Mouse (Mus musculus): ENCODE measurements at regions not wholly inside any gene's neighbourhood (a gene's known extent, or its start where the extent isn't known, plus 50 kb on each side); places are given as distances from the start of the nearest gene placed in this dataset.
"Not testable (repeated sequence)": the region's sequence is repeated elsewhere in the genome, so short reads cannot be mapped to it uniquely, and the experiment has no call there.

DNA sequence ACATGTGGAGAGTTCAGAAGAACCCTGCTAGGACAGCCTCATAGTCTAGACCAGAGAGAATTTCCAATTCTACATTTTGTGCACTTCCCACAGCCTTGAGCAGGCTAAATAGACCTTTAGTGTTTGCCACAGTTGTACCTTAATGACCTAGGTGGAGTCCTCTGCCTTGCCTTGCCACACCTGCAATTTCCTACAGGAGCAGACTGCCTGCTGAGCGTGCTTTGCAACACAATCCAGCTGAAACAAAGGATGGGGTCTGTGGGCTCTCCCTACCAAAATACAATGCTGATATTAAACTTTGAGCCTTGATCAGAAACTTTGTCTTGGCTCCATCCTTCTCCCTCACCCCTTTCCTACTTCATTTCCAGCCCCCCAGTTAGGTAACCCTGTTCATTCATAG lies 326.0 kb upstream of the Snx7 start:
- no peak for DNase-seq (ENCODE audit: low spot score)

DNA sequence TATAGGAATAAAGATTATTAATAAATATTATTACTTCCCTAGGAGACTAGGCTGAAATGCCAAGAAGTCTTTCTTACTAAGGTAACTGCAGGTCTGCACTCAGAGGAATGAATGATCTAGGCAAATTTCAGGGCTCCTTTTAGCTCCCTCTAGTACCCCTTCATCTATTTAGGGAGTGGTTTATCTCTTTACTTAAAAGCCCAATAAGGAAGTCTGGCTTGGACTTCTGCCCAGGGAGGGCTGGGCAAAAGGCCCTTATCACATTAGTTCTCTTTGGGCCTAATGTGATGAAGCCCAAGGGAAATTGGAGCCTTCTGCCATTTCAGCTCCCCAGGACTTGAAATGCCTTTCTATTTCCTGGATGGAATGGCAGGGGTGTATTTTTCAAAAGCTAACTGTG lies 320.6 kb upstream of the Snx7 start:
- no peak for DNase-seq (ENCODE audit: low spot score)

DNA sequence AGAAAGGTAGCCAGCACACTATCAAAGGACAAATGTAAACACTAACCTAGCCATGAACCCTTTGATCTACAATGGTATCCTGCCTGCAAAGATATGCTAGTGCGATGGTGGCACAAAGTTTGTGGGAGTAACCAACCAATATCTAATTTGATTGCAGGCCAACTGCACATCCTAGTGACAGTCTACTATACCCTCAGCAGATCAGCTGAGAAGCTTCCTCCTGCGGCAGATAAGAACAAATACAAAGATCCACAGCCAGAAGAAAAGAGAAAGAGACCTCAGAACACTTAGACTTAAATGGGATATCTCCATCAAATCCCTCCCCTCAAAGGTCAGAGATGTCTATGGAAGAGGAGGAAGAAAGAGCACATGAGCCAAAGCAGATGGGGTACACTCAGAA lies 308.7 kb upstream of the Snx7 start:
- DNase-seq (ENCODE audit: low spot score): no peak

DNA sequence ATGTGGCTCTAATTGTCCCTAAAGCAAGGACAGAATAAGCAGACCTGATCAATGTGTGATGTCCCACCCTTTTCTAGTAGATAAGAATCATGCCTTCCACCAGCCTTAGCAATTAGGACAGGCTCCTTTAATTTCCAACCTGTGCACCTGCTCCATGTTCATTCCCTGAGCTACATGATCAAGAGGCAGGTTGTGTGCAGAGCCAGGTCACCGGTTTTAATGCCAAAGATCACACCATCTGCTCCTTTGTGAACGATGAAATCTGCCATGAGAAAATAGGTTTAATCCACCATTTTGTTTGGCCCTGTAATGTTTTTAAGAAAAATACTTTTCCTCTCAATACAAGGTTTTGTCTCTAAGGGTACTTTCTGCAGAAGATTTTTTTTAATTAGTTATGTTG lies 294.2 kb upstream of the Snx7 start:
- DNase-seq (ENCODE audit: low spot score): no peak

DNA sequence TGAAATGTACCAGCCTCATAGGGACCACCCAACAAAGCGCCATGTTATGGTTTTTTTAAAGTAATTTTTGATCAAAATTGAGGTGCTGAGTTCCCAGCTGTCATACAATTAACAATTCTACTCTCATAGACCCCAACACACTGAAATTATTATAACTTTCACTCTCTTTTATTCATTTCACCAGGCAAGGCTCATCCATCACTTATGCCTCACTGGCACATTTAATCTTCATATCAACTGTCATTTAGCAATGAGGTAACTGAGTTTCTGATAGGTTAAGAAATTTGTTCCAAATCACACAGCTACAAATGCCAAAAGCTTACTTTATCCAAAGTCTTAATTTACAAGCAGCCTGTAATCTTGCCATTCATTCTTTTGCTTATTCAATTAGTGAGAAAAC lies 276.1 kb upstream of the Snx7 start:
- no peak for DNase-seq (ENCODE audit: low spot score)

DNA sequence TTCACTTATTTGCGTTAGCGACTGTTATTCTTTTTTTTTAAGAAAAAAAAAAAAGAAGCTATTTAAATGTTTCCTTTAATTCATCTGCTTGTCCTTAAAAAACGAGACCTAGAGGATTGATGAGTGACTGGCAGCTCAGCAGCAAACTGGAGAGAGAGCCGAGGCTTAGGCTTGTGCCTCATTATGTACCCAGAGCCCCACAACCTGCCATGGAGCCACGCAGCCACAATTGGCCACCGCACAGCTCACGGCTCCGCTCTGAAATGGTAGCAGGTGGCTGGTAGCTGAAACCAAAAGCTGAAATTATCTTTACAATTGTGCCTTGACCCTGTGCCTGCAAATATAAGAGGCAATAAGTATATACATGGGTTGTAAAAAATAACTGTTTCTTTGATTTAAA lies 273.0 kb upstream of the Snx7 start:
- no peak for DNase-seq (ENCODE audit: low spot score)

DNA sequence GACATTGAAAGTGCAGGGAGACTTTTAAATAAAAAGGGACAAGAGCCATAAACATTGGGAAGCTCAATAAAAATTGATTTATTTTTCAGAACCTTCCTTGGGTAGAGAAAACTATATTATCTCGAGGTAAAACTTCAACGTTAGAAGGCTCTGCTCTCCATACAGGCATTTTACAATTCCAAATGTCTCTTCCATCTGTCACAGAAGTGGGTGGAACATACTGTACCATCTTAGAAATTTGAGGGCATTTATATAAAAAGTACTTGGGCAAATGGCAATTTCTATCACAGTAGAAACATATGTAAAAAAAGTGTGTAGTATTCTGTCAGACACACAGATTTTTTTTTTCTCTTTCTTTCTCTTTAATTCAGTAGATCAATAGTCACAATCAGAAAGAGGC lies 271.4 kb upstream of the Snx7 start:
- DNase-seq (ENCODE audit: low spot score): no peak

DNA sequence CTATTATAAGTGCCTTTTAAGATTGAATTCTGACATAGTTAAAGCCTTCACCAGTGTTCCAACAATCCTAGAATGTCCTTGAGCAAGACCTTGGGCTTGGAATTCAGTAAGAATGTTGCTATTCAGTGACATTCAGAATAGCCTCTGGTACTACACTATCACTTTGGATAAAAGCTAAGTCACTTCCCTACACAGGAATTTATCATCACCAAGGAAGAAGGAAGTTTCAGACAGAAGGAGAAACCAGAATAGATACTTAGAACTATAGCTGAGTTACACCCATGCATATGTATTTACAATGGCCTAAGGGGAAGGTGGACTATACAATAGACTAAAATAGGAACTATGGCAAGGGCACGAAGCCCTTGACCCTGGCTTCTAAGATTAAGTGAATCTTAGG lies 259.6 kb upstream of the Snx7 start:
- DNase-seq (ENCODE audit: low spot score): not testable (repeated sequence)

DNA sequence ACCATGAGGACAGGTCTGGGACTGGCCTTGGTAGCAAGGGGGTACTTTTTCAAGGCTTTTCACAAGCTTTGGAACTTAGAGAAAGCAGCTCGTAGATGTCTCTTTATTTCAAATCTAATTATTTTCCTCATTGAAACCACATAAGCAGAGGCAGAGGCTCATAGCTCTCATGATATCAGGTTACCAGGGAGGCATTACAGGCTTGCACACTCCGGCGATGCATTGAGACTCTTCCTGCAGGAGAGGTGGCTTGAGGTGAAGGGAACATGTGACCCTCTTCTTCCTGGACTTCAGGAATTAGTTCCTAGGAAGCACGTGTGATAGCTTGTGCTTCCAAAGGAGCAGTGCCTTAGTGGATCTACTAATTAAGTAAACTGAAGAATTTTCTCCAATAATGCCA lies 233.9 kb upstream of the Snx7 start:
- DNase-seq (ENCODE audit: low spot score): no peak

DNA sequence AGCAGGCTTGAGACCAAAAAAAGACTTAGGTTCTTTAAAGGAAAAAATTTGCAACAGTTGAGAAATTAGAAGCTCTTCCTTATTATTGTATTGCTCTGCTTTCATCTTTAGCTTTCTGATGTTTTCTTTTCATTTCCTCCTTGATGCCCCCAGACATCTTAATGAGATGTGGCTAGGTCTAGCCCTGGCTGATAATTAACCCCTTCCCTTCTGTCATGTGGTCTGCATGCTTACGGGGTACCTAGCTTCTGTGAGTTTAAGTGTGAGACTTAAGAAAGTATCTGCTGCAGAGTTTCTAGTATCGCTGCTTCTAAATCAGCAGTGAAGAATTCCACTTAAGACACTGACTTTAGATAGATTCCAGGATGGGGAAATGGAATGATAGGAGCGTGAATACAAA lies 215.8 kb upstream of the Snx7 start:
- DNase-seq (ENCODE audit: low spot score): no peak

DNA sequence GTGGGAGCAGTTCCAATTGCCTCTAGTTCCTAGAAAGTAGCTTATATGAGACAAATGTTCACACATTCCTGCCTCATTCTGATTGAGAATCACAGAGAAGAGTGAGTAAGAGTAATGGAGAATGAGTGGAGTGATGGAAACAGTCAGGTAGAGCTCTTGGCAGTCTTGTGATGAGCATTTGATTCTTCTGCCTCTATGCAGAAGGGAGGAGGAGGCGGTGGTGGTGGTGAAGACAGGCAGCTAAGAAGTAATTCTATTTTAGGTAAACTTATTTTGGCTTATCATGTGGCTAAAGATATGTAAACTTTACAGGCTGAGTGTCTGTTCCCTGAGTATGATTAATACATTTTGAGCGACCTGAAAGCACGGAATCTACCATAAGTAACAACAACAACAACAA lies 203.6 kb upstream of the Snx7 start:
- no peak for DNase-seq (ENCODE audit: low spot score)

DNA sequence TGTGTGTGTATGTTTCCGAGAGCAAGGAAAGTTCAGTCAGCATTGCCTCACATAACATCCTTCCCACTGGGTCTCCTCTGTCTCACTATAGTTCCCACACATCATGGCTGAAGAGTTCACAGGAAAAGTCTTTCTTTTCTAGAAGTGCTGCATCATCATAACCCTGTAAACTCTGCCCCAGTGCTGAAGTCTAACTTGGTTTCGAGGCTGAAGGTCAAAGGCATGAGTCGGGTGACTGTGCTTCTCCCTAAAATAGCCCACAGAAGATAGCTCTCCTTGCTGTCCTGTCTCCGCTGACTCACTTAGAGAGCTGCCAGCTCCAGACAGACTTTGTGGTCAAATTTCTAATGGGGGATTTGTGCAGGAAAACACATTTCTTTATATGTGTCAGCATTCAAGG lies 201.4 kb upstream of the Snx7 start:
- peak; percentile 25 for DNase-seq (ENCODE audit: low spot score)

DNA sequence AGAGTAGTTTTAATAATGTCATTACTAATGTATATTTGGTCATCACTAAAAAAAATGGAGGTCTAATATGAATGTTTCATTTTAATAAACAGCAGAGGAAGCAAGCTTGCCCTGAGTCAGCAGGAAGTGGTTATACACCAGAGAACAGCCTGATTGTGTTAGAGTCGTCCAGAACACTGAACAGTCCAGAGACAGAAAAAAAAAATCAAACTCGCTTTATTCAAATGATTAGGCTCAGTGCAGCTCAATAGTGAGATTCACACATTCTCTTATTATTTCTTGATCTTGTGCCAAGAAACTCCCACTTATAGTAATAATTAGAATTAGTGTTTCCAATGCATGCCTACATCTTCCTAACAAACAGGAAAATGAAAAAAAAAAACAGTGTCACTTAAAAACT lies 194.9 kb upstream of the Snx7 start:
- no peak for DNase-seq (ENCODE audit: low spot score)

DNA sequence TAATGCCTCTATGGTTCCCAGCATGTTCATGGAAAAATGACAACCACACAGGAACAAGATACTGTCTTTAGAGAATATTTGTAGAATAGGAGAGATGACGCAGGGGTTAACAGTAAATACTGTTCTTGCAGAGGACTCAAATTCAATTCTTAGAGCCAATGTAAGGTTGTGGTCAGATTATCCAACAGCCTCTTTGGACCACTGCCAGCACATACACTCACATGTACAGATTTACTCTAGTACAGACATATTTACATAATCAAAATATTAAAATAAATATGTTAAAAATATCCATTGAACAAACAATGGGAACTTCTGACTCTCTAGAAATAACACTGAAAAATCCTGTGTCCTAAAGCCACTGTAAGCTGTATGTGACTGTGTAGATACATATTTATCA lies 193.8 kb upstream of the Snx7 start:
- DNase-seq (ENCODE audit: low spot score): no peak

DNA sequence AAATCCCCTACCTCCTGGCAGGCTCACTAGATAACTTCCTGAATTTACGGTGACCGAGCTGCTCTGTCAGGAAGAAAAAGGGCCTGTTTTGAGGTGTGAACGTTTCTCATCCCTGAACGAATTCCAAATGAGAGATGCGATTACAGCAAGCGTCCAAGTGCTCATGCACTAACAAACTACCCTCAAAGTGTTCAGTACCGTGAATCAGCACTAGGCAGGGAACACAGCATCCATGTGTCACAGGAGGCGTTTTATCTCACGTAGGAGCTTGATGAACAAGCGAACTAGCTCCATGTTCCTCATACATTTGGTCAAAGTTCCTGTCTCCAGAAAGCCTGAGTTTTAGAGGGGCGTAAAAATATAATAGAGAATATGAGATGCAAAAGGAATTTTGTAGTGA lies 178.3 kb upstream of the Snx7 start:
- no peak for DNase-seq (ENCODE audit: low spot score)

DNA sequence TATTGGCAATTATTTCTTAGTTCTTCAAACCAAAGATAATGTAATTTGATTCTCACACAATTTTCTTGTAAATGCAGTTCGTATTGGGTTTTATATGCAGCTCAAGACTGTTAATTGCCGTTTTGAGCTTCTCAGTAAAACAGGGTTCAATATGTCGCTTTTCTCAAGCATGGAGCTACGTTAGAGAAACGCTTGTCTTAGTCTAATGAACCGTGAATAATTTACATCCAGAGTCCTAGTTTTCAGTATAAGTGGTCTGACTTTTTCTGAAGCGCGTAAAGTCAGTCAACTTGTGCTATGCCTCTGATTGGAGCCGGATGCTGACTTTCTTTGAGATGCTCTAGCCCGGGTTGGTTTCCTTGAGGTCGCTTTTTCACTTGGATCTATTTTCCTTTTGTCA lies 177.8 kb upstream of the Snx7 start:
- DNase-seq (ENCODE audit: low spot score): no peak

DNA sequence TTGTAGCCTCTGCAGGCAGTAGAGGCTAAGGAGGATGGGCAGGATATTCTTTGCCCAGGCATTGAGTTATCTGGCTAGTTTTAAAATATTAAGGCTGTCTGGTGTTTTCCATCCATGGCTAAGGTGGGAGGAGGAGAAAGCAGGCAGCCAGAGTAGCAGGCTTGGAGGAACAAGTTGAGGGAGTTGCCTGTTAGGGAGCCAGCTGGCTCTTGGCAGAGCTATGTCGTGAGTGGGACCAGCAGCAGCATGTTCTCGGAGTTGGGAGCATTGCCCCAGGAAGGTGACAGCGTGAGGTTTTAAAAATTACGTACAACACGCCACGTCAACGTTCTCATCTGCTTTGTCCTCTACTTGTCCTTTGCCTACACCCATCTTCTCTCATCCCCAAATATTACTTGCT lies 167.8 kb upstream of the Snx7 start:
- DNase-seq (ENCODE audit: low spot score): no peak

DNA sequence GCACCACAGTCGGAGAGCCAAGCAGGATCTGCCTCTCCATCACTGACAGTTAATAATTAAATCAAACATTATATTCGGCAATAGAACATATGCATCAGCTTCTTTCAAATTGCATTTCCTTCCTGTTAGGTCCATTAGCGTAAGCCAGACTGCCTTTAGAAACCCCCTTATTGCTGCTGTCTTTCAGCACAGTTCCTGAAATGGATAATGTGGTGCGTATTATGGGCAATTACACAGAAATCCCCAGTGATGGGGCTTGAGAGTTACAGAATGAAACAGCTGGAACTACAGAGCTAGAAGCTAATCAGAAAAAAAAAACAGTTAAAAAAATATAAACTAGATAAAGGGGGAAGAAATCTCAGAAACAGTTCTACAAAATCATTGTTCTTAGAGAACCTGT lies 126.7 kb upstream of the Snx7 start:
- DNase-seq (ENCODE audit: low spot score): no peak

DNA sequence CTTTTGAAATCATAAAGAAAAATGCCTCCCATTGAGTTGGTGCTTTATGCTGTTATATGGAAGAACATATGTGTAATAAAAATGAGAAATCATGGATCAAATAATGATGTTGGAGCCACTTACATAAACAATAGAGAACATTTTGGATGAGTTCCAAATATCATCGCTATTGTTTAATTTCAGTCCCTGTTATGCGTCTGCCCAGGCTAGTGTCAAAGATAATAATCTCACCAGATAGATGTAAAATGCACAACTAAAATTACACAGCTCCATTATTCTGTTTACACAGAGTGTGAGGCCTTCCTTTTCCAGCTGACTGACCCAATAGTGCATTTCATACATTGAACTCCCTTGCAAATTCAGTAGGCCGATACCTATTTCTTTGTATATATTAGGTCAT lies 125.4 kb upstream of the Snx7 start:
- DNase-seq (ENCODE audit: low spot score): no peak

DNA sequence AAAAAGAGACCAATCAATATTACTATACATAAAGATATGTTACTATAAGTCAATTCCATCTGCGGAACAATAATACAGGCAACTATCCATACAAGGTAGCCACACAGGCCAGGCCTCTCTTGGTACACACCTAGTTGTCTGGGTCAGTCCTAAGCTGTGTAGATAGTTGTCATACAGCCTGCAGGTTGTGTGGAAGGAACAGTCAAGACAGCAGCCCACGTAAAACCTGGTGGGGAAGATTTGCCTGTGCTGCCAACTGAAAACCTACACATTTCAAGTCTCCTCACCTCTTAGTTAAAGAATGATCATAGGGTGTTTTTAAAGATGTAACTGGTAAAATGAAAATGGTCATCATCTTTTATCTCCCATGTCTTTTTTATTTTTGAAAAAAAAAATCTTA lies 121.8 kb upstream of the Snx7 start:
- DNase-seq (ENCODE audit: low spot score): no peak

DNA sequence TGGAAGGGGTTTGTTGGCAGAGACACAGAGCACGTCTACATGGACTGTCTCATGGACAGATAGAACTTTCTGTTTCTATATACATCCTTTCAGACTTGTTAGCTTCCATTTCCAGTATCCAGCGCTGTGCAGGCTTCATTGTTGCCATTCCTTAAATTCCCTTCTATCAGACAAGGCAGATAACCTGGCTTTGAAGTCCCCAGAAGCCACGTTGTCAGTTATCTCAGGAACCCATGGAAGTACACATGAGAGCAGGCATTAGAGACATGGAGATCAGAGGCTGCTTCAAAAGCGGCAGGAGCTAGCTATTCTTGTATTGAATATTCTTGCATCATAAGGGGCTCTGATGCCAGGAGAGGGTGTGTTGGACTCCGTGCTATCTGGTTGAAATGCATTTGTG lies 119.7 kb upstream of the Snx7 start:
- DNase-seq (ENCODE audit: low spot score): no peak

DNA sequence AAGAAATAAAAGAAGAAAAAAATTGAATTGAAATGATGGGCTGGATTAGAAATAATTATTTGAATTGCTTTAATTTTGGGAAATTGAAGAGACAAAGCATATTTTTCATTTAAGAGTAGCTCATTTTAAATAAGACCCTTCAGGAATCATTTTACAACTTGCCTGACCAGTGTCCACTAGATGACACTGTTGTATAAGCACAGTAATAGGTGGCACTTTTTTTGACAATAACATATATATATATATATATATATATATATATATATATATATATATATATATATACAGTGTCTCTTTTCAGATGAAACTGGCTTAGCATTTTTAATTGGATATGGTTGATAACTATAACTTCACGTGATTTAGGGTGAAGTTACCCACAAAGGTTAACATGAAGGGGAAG lies 106.9 kb upstream of the Snx7 start:
- DNase-seq (ENCODE audit: low spot score): no peak

DNA sequence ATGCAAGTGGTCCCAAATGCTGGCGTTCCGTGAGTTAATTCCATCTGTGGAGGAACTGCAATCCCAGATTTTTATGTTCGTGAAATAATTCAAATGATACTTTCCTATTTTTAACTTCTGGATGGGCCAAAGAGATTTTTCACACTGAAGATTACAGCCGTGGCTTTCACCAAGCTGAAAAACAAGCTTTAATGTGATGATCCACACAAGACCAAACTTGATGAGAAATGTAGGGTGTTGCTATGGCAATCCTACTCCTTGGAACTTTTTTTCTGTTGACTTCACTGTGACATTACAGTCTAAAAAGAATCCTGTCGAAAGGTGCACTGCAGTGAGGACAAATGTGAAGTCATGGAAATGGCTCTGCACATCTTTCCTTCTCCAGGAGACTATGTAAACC lies 100.1 kb upstream of the Snx7 start:
- DNase-seq (ENCODE audit: low spot score): no peak

DNA sequence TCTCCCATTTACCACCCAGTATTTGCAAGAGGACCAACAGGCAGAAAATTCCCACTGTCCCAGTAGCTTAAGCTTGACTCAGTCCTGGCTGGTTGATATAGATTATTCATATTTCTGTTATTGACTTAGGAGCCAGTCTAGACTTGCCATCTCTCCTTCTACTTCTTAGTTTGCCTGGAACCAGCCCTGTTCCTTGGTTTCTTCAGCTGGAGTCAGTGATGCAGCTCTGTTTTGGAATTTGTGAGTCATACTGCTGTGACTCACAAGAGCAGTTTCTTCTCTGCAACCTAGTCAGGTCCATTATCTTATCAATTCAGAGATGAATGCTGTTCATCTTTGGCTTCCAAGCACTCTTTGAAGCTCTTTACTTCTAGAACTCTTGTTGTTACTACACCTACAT lies 69.7 kb upstream of the Snx7 start:
- no peak for DNase-seq (ENCODE audit: low spot score)

DNA sequence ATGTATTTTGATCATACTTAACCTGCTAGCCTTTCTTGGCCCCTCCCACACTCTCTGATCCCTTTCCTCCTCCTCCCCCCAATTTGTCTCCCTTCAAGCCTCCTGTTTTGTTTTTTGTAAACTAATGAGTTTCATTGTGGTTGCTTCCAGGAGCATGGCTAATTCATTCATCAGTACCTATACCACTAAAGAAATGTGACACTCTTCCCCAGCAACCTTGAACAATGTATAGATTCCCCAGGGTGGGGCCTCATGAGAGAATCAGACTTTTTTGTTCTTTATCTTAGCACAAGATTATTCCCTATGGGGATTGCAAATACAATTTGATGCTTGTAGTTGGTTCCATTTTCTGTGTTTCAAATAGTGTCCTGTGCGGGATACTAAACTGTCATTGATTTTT lies 58.8 kb upstream of the Snx7 start:
- DNase-seq (ENCODE audit: low spot score): no peak
